Mouse (Mus musculus) large intestine, adult 2 months (tissue): ENCODE measurements at regions not wholly inside any gene's neighbourhood (a gene's known extent, or its start where the extent isn't known, plus 50 kb on each side); places are given as distances from the start of the nearest gene placed in this dataset.

ENCODE experiments used
- DNase-seq: peaks from one replicate; pipeline ENCODE4 v3.0.0-alpha.2; 2012; ENCODE audit warnings: low read depth, low spot score
- WGBS: fragments of 180-500 bp; shearing (Covaris S2); methylation state at CpG from one replicate; pipeline ENCODE4 v1.1.7; 2018; 5-methylcytosine and 5-hydroxymethylcytosine counted together

GRCm38 (mm10) chr14:48046094-48046493 is 74.5 kb upstream of the Peli2 start:
- WGBS, result 85% methylated on average over 9 of the region's 9 CpGs
- DNase-seq, result no peak

- 92% methylated on average over 1 of the region's 1 CpGs for WGBS
- DNase-seq, result no peak
Measured at GRCm38 (mm10) chr14:48046831-48047230, 73.8 kb upstream of the Peli2 start.

DNA sequence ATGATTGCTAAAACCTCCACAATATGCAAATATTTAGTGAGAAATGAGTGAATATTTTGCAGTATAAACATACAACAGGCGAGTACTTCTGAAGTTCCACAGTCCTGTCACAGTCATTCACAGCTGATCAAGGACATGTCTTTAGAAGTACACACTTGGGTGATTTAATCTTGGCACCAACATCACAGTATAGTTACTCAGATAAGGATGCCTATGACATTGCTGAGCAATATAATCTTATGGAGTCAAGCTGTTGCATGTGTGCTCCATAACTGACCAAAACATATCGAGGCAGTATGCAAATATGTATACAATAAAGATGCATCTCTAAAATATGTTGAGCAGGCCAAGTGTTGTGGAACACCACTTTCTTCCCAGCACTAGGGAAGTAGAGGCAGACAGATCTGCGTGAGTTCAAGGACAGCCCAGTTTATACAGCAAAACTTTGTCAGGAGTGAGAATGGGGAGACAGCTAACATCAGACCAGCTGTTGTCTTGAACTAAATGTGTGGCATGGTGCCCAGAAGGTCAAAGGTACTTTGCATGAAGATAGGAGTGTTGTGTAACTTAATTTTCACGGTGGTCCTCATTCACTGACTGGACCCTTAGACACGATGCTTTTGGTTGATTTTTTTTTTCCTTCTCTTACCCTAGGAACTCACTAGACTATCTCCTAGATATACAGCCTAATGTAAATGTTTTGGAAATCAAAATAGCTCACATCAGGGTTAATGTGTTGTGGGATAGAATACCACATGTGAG is 70.7 kb upstream of the Peli2 start:
- no peak for DNase-seq
- WGBS, result 21% methylated on average over 5 of the region's 5 CpGs

DNA sequence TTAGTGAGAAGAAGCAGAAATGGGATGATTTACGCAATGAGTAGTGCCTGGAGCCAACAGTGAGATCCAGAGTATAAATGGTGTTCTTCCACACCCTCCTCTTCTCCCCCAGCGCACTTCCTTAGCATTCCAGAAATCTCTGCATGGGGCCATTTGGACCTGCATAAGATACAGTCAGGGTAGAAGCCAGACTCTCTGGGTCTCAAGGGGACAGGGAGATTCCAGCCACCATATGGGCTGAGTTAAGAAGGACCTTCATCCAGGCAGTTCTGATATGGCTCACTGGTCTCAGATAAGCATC is 70.2 kb upstream of the Peli2 start:
- 91% methylated on average over 2 of the region's 2 CpGs for WGBS
- DNase-seq, result no peak

- no peak for DNase-seq
- WGBS, result 79% methylated on average over 3 of the region's 3 CpGs
Measured at GRCm38 (mm10) chr14:48051971-48052370, 68.7 kb upstream of the Peli2 start.

DNA sequence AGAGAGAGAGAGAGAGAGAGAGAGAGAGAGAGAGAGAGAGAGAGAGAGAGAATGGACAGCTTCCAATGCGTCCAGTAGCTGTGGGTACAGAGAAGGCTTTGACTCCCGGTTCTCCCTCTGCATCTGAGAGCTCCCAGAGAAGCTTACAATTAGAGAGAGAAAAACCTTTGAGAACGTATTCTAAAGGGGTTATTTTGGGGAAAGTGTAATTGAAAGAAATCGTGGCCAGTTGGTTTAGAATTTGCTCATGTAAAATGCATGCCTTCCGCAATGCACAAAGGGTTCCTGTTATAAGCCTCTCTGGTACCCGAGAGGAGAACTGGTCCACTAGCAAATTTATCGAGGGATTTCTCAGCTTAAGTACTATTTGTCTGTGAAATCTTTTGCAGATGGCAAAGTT is 68.2 kb upstream of the Peli2 start:
- DNase-seq, result no peak
- WGBS, result 86% methylated on average over 7 of the region's 7 CpGs

- 92% methylated on average over 4 of the region's 4 CpGs for WGBS
- DNase-seq, result no peak
Measured at GRCm38 (mm10) chr14:48053151-48053550, 67.5 kb upstream of the Peli2 start.

DNA sequence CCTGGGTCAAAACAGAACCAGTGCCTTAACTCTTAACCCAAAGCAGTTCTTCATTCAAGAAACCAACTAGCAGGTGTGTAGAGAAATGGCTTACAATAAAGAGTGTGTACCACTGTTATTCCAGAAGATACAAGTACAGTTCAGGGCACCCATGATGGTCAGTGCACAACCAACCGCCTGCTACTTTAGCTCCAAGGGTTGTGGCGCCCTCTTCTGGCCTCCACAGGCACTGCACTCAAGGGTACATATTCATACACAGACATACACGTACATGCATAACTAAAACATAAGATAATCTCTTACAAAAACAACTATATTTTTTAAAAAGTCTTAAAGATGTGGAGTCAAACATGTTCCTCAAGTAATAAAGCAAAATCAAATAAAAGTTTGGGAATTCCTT is 65.9 kb upstream of the Peli2 start:
- no peak for DNase-seq
- WGBS, result 79% methylated on average over 3 of the region's 3 CpGs

- 77% methylated on average over 2 of the region's 2 CpGs for WGBS
- DNase-seq, result no peak
Measured at GRCm38 (mm10) chr14:48055861-48056260, 64.8 kb upstream of the Peli2 start.

- WGBS, result 38% methylated on average over 9 of the region's 9 CpGs
- peak; percentile 35 for DNase-seq
Measured at GRCm38 (mm10) chr14:48058234-48058868, 62.3 kb upstream of the Peli2 start.

- 91% methylated on average over 15 of the region's 15 CpGs for WGBS
- no peak for DNase-seq
Measured at GRCm38 (mm10) chr14:48059664-48060455, 60.8 kb upstream of the Peli2 start.

DNA sequence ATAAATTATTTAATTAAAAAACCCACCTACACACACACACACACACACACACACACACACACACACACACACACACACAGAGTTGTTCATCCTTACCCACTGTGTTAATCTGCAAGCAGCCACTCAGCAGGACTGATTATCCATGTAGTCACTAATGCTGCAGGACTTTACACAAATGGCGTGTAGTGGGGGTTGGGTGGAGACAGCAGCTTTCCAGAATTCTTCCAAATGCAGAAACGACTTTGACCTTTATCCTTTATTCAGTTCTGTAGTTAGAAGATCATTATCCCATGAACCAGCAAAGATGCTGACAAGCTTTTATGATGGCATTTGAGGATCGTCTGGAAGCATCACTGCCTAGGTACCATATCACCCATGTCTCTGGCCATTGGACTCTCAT is 52.0 kb upstream of the Peli2 start:
- 62% methylated on average over 3 of the region's 3 CpGs for WGBS

More for the DNA sequence above, 52.0 kb upstream of the Peli2 start:
- no peak for DNase-seq
